Mouse (Mus musculus): ENCODE measurements around the gene Unc13d. TPM values are rescaled to one million over a fixed set of nuclear protein-coding genes. Genes with fewer than 3 reads are reported as not detected.
"Not testable (repeated sequence)": the region's sequence is repeated elsewhere in the genome, so short reads cannot be mapped to it uniquely, and the experiment has no call there.

Gene Unc13d
- polyA plus RNA-seq, 1 experiment from 2014 or later, result 32.7 TPM

GRCm38 (mm10) chr11:116019976-116020411 is 57.8 kb downstream of the Unc13d start:
- H3K9me3 ChIP-seq (replicated peaks), result no peaks in the 10 kb centered on the region
- H3K4me2 ChIP-seq, result no peak overlapping the region
- no peak for ATAC-seq (ENCODE audit: low read depth)
- no peak for DNase-seq
- H3K4me1 ChIP-seq (replicated peaks), result peaks cover 15% of the 10 kb centered on the region
- WGBS (ENCODE audit: insufficient replicate concordance), result 86% methylated on average over 2 of the region's 2 CpGs
- 0 out of 2 replicates have a peak, but pooled peaks cover 2% of the 10 kb centered on the region for H3K27me3 ChIP-seq
- H3K4me3 ChIP-seq (replicated peaks), result no peak overlapping the region
- H3K36me3 ChIP-seq, result peaks cover 21% of the 10 kb centered on the region
- peak overlapping the region; percentile 64 for H3K27ac ChIP-seq
- no peak overlapping the region; the same call in 1 of the 2 replicates for H3K9ac ChIP-seq

DNA sequence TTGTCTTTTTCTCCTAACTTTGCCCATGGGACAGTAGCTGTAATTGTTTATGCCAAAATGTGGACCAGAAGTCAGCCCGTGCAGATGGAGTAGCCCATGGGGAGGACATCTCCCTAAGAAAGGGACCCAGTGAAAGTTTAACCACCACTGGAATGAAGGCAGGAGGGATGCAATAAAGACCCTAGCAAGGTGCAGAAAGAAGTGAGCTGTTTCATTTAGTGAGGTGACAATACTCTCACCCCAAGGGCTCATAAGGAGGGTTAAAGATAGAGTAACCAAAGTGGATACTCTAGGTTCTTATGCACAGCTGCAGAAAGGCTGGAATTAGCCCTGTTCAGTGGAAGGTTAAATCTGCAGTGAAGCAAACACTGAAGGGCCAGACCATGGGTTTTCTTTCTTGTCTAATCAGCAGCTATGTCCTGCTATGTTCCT is 58.4 kb downstream of the Unc13d start:
- no peaks in the 10 kb centered on the region for H3K9me3 ChIP-seq (replicated peaks)
- H3K4me1 ChIP-seq (replicated peaks), result peaks cover 20% of the 10 kb centered on the region
- DNase-seq (no peak), ATAC-seq (ENCODE audit: low read depth) (no peak)
- no peak overlapping the region for H3K9ac ChIP-seq
- peaks cover 21% of the 10 kb centered on the region for H3K36me3 ChIP-seq
- H3K4me3 ChIP-seq (replicated peaks), result no peak overlapping the region
- H3K4me2 ChIP-seq, result no peak overlapping the region
- peaks cover 2% of the 10 kb centered on the region; the same call in 1 of the 2 replicates for H3K27me3 ChIP-seq
- H3K27ac ChIP-seq, result no peak overlapping the region; the same call in none of the 2 replicates
- WGBS (ENCODE audit: insufficient replicate concordance), result 68% methylated on average over 1 of the region's 1 CpGs

DNA sequence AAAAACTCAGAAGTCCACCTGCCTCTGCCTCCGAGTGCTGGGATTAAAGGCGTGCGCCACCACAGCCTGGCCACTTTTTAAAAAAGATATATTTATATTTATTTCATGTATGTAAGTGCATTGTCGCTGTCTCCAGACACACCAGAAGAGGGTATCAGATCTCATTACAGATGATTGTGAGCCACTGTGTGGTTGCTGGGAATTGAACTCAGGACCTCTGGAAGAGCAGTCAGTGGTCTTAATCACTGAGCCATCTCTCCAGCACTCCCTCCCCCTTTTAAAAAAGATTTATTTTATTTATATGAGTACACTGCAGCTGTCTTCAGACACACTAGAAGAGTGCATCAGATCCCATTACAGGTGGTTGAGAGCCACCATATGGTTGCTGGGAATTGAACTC is 58.9 kb downstream of the Unc13d start:
- peaks cover 20% of the 10 kb centered on the region for H3K4me1 ChIP-seq (replicated peaks)
- not testable (repeated sequence) for ATAC-seq (ENCODE audit: low read depth); DNase-seq; H3K27ac ChIP-seq; H3K4me2 ChIP-seq; H3K9ac ChIP-seq; H3K4me3 ChIP-seq (replicated peaks); H3K27me3 ChIP-seq; H3K9me3 ChIP-seq (replicated peaks)
- H3K36me3 ChIP-seq, result peaks cover 21% of the 10 kb centered on the region
- WGBS (ENCODE audit: insufficient replicate concordance), result 94% methylated on average over 4 of the region's 4 CpGs

DNA sequence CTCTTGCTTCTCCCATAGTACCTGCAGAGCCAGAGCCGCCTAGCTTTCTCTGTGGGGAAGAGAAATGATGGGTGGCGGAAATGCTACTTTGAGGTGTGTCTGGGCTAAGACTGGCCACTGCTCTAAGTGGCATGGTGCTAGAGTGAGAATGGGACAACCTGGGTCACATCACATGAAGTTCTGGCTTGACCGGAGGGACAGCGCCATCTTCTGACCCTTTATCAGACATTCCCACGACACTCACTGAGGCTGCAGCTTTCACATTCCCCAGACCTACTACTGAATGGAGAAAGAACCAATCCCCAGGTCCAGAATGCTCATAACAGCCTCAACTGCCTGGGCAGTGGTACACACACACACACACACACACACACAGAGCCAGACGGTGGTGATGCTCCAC is 59.7 kb downstream of the Unc13d start:
- no peak for ATAC-seq (ENCODE audit: low read depth)
- DNase-seq, result no peak
- H3K4me3 ChIP-seq (replicated peaks), result no peak overlapping the region

DNA sequence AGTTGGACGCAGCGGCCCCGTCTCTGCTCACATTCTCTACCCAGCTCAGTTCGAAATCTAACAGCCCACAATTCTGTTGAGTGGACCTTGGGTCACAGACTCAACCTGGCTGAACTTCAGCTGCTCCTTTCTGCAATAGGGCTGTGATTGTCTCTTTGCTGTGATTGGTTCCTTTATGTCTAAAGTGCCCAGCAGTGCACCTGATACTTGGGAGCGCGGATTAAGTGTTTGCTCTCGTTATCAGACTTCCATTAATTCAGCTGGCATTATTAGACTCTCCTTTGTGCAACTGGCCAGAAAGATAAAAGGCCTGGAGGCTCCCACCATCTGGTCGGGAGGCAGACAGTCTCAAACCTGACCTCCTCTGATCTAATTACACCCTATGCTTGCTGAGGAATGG is 62.9 kb downstream of the Unc13d start:
- peaks cover 14% of the 10 kb centered on the region; the same call in 1 of the 2 replicates for H3K27me3 ChIP-seq
- no peak overlapping the region for H3K9ac ChIP-seq
- no peak overlapping the region for H3K4me2 ChIP-seq
- 43% methylated on average over 8 of the region's 8 CpGs for WGBS (ENCODE audit: insufficient replicate concordance)
- no peak overlapping the region for H3K27ac ChIP-seq
- H3K4me1 ChIP-seq (replicated peaks), result peaks cover 42% of the 10 kb centered on the region
- no peaks in the 10 kb centered on the region for H3K9me3 ChIP-seq (replicated peaks)
- peaks cover 12% of the 10 kb centered on the region; the same call in 1 of the 2 replicates for H3K36me3 ChIP-seq
- H3K4me3 ChIP-seq (replicated peaks), result no peak overlapping the region
- ATAC-seq (ENCODE audit: low read depth), result 0 out of 2 replicates have a peak, but pooled peaks have one; percentile 8
- DNase-seq, result no peak

More for the DNA sequence above, 59.7 kb downstream of the Unc13d start:
- Histone ChIP-seq H3K9ac (no peak overlapping the region), H3K36me3 (peaks cover 17% of the 10 kb centered on the region), H3K27ac (no peak overlapping the region), H3K4me1 (replicated peaks) (peaks cover 21% of the 10 kb centered on the region), H3K4me2 (no peak overlapping the region), H3K9me3 (replicated peaks) (no peaks in the 10 kb centered on the region), H3K27me3 (peaks cover 9% of the 10 kb centered on the region; the same call in 1 of the 2 replicates)
- 31% methylated on average over 6 of the region's 6 CpGs for WGBS (ENCODE audit: insufficient replicate concordance)

- peaks cover 42% of the 10 kb centered on the region for H3K4me1 ChIP-seq (replicated peaks)
- H3K36me3 ChIP-seq, result peaks cover 35% of the 10 kb centered on the region
- WGBS (ENCODE audit: insufficient replicate concordance), result under 1% methylated on average over 55 of the region's 55 CpGs
- peak within 1 kb of the TSS; percentile 96 for H3K4me2 ChIP-seq
- peak within 1 kb of the TSS; percentile 86 for H3K9ac ChIP-seq
- H3K27me3 ChIP-seq, result peaks cover 14% of the 10 kb centered on the region; the same call in 1 of the 2 replicates
- peak within 1 kb of the TSS; percentile 83 for H3K27ac ChIP-seq
- H3K4me3 ChIP-seq (replicated peaks), result peak within 1 kb of the TSS; percentile 71
- DNase-seq (peak; percentile 86), ATAC-seq (ENCODE audit: low read depth) (peak; percentile 85)
- H3K9me3 ChIP-seq (replicated peaks), result no peaks in the 10 kb centered on the region
Measured at GRCm38 (mm10) chr11:116012262-116012947, 65.4 kb downstream of the Unc13d start, which contains the start of gene Galk1. Gene Galk1 (minus strand): TSS chr11:116012719.

Other genes with a start within 250 kb of the Unc13d start
- 0.36 and 0.46 TPM in 2 replicates for gene Myo15b, start 219.6 kb downstream of the Unc13d start, polyA plus RNA-seq (2015; fragmentation: Nextera tagmentation; extraction: Ambion mirVana)
- 39.0 and 42.3 TPM in 2 replicates for gene Smim5, start 178.0 kb downstream of the Unc13d start, polyA plus RNA-seq (2015; fragmentation: Nextera tagmentation; extraction: Ambion mirVana)
- gene Smim6, start 165.9 kb downstream of the Unc13d start, polyA plus RNA-seq (2015; fragmentation: Nextera tagmentation; extraction: Ambion mirVana), result 3.0 and 3.2 TPM in 2 replicates
- 23.4 and 35.2 TPM in 2 replicates for gene Sap30bp, start 144.7 kb downstream of the Unc13d start, polyA plus RNA-seq (2015; fragmentation: Nextera tagmentation; extraction: Ambion mirVana)
- gene Recql5, start 144.5 kb downstream of the Unc13d start, polyA plus RNA-seq (2015; fragmentation: Nextera tagmentation; extraction: Ambion mirVana), result 9.9 and 10.2 TPM in 2 replicates
- gene Itgb4, start 103.3 kb downstream of the Unc13d start, polyA plus RNA-seq (2015; fragmentation: Nextera tagmentation; extraction: Ambion mirVana), result 0.23 and 0.25 TPM in 2 replicates
- gene Galk1, start 65.2 kb downstream of the Unc13d start, polyA plus RNA-seq (2015; fragmentation: Nextera tagmentation; extraction: Ambion mirVana), result 164 and 165 TPM in 2 replicates
- 785 and 880 TPM in 2 replicates for gene H3f3b, start 50.0 kb downstream of the Unc13d start, polyA plus RNA-seq (2015; fragmentation: Nextera tagmentation; extraction: Ambion mirVana)
- gene Unk, start 47.6 kb downstream of the Unc13d start, polyA plus RNA-seq (2015; fragmentation: Nextera tagmentation; extraction: Ambion mirVana), result 9.8 and 10.7 TPM in 2 replicates
- gene Wbp2, start 9.0 kb upstream of the Unc13d start, polyA plus RNA-seq (2015; fragmentation: Nextera tagmentation; extraction: Ambion mirVana), result 58.9 and 81.2 TPM in 2 replicates
- gene Trim47, start 49.2 kb upstream of the Unc13d start, polyA plus RNA-seq (2015; fragmentation: Nextera tagmentation; extraction: Ambion mirVana), result 3.7 and 4.0 TPM in 2 replicates
- 1.1 and 1.4 TPM in 2 replicates for gene Trim65, start 53.2 kb upstream of the Unc13d start, polyA plus RNA-seq (2015; fragmentation: Nextera tagmentation; extraction: Ambion mirVana)
- 66.6 and 70.9 TPM in 2 replicates for gene Mrpl38, start 60.9 kb upstream of the Unc13d start, polyA plus RNA-seq (2015; fragmentation: Nextera tagmentation; extraction: Ambion mirVana)
- 7.0 and 9.0 TPM in 2 replicates for gene Fbf1, start 90.2 kb upstream of the Unc13d start, polyA plus RNA-seq (2015; fragmentation: Nextera tagmentation; extraction: Ambion mirVana)
- gene Ten1, start 120.9 kb upstream of the Unc13d start, polyA plus RNA-seq (2015; fragmentation: Nextera tagmentation; extraction: Ambion mirVana), result 35.2 and 38.4 TPM in 2 replicates
- gene Acox1, start 121.1 kb upstream of the Unc13d start, polyA plus RNA-seq (2015; fragmentation: Nextera tagmentation; extraction: Ambion mirVana), result 14.5 and 18.1 TPM in 2 replicates
- 0.10 TPM in 2 replicates for gene Evpl, start 160.1 kb upstream of the Unc13d start, polyA plus RNA-seq (2015; fragmentation: Nextera tagmentation; extraction: Ambion mirVana)
- 47.6 and 51.6 TPM in 2 replicates for gene Srp68, start 196.3 kb upstream of the Unc13d start, polyA plus RNA-seq (2015; fragmentation: Nextera tagmentation; extraction: Ambion mirVana)
- gene Galr2, start 203.0 kb upstream of the Unc13d start, polyA plus RNA-seq (2015; fragmentation: Nextera tagmentation; extraction: Ambion mirVana), result 0.07 TPM in 1 of 2 replicates, not detected in the other
- gene Exoc7, start 229.3 kb upstream of the Unc13d start, polyA plus RNA-seq (2015; fragmentation: Nextera tagmentation; extraction: Ambion mirVana), result 21.3 and 25.1 TPM in 2 replicates

Data from liver, embryonic 13.5 days (tissue).